8 mouse cellular contexts compared by ENCODE assay signal in genomic region chr9:13195268-13195667, GRCm38 (mm10). TPM values are rescaled to one million over a fixed set of nuclear protein-coding genes. Genes with fewer than 3 reads are reported as not detected.
DNase-seq lines count a peak whose midpoint lies in the region; ATAC-seq lines count a peak whose summit lies in the region.

No protein-coding gene starts in this region.

- peak; percentile 84 for ATAC-seq in forebrain, embryonic 13.5 days

- 0% methylated on average over 4 of the region's 4 CpGs for WGBS in forebrain, embryonic 13.5 days

- H3K4me1 ChIP-seq in forebrain, embryonic 13.5 days = no peaks in the 10 kb centered on the region

- no peak overlapping the region for H3K4me3 ChIP-seq in forebrain, embryonic 13.5 days

- no peak overlapping the region for H3K4me2 ChIP-seq in forebrain, embryonic 13.5 days

- no peak overlapping the region for H3K9ac ChIP-seq in forebrain, embryonic 13.5 days

- peak; percentile 25 for DNase-seq in heart, adult 11 months
- no peak for DNase-seq in heart, postnatal 25 days (ENCODE audit: low spot score)
- peak; percentile 12 for DNase-seq in ovary, postnatal 14 days (ENCODE audit: low spot score)
- DNase-seq in ovary, adult 18-20 months (ENCODE audit: low spot score) = no peak
- DNase-seq in lung, postnatal 36 days = peak; percentile 19
- DNase-seq in adrenal gland, postnatal 14 days = no peak
- no peak for DNase-seq in thymus, postnatal 25 days

- intact Hi-C loops in heart, postnatal 25 days (cut with DNase I) = no loop called here

- H3K9me3 ChIP-seq in forebrain, embryonic 13.5 days (replicated peaks) = no peaks in the 10 kb centered on the region

- H3K36me3 ChIP-seq in forebrain, embryonic 13.5 days (ENCODE audit: poor library complexity, severe bottlenecking) = no peaks in the 10 kb centered on the region

- H3K27ac ChIP-seq in forebrain, embryonic 13.5 days = no peak overlapping the region

- H3K27me3 ChIP-seq in forebrain, embryonic 13.5 days = no peaks in the 10 kb centered on the region

RNA-seq across cellular contexts. Expression of gene Jrkl, which starts 50.4 kb away (rescaled TPM):
- total RNA-seq in heart, postnatal 25 days (2021) = 1 to 10 TPM; 6.5 to 7.0 TPM
- polyA plus RNA-seq in forebrain, embryonic 13.5 days (2015; fragmentation: Nextera tagmentation; extraction: Ambion mirVana) = 11.7 and 11.8 TPM in 2 replicates
- total RNA-seq in adrenal gland, postnatal 14 days (2021) = 7.4 and 8.7 TPM in 2 replicates

RNA-seq across cellular contexts. Expression of gene Ccdc82, which starts 51.5 kb away (rescaled TPM):
- total RNA-seq in heart, postnatal 25 days (2021) = 1 to 10 TPM; 6.7 to 8.0 TPM
- polyA plus RNA-seq in forebrain, embryonic 13.5 days (2015; fragmentation: Nextera tagmentation; extraction: Ambion mirVana) = 10.6 and 12.1 TPM in 2 replicates
- 15.7 and 19.3 TPM in 2 replicates for total RNA-seq in adrenal gland, postnatal 14 days (2021)

Comparison
In these comparisons a context has a peak if more than half of its experiments do, and no peak if none do; other contexts are left out.
1. DNase-seq: peak in heart, adult 11 months (single experiment), ovary, postnatal 14 days (single experiment) and lung, postnatal 36 days (single experiment); none in heart, postnatal 25 days (single experiment), ovary, adult 18-20 months (single experiment), adrenal gland, postnatal 14 days (single experiment) and thymus, postnatal 25 days (single experiment).